Mouse (Mus musculus) A20 (cell line): ENCODE measurements around the gene Tas2r104.
A peak's percentile ranks its signal among the peaks of the same experiment; 100 is the strongest.

Experiments
- DNase-seq: peaks from one replicate; pipeline ENCODE4 v3.0.0-alpha.2; 2011; ENCODE audit warnings: low read depth, low spot score

The Tas2r104 gene

DNA sequence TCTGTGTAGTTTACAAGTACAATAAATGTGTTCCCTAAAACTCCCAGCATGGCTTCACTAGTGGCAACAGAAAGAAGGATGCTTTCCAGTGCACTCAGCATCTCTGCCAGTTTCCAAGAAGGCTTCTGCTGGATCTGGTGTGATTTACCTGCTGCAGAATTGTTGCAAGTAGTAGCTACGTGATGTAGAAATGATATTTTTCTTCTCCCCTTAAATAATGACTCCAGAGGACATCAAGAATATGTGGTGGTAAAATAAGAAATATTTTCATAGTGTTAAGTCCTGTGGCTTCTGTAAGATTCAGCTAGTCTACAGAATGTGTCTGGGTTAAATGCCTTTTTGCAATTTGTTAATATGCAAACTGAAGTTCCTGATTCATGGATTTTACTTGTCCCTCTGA lies at the start of gene Tas2r104:
Gene Tas2r104, minus strand, starts transcription at position 101 of the 400 bp plus-strand sequence.
- DNase-seq, result no peak

DNA sequence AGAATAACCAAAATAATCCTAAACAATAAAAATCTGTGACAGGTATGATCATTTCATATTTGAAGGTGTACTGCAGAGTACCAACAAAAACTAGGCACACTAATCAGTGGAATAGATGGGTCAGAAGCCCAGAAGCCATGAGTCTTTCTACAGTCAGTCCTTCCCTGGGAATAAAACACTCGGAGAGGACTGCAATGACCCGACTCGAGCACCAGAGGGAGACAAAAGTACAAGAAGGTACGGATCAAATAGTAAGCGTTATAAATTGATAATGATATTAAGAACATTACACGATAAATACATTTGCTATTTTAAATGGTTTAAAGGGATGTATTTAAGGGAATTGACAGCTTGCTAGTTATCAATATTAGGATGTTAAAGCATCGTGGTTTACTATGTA lies 27.3 kb upstream of the Tas2r104 start:
- peak; percentile 1 for DNase-seq

DNA sequence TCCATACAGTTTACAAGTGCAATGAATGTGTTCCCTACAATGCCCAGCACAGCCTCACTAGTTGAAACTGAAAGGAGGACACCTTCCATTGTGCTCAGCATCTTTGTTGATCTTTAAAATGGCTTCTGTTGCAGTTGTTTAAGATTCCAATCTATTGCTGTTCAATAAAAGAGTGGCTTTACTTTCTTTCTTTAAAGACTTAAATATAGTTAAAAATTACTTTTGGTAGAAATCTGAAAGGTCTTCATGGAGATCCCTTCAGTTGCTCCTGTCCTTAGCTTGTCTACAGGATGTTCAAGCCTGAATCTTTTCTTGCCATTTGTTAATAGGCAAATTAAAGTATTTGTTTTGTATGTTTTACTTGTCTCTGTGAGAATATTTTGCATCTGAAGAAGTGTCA lies 4.4 kb upstream of the Tas2r104 start, which contains the start of gene Tas2r114:
Gene Tas2r114, minus strand, starts transcription at position 101 of the 400 bp plus-strand sequence.
- no peak for DNase-seq

DNA sequence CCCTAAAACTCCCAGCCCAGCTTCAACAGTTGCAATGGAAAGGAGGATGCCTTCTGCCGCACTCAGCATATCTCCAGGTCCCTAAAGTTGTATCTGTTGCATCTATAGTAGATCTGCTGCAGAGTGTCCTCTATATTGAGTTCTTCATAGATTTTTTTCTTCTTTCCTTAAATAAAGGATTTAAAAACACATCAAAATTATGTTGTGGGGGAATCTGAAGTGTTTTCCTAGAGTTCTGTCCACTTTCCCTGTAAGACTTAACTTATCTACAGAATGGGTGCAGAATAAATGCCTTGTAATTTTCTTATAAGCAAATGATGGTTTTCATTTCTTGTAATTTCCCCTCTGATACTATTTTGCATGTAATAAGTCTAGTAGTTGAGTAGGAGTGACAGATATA lies 1.9 kb upstream of the Tas2r104 start, which contains the start of gene Tas2r105:
Gene Tas2r105, minus strand, starts transcription at position 101 of the 400 bp plus-strand sequence.
- no peak for DNase-seq

GRCm38 (mm10) chr6:131678786-131679185 lies 6.8 kb downstream of the Tas2r104 start, which contains the start of gene Tas2r106:
Tas2r106 (minus strand) TSS chr6:131678886.
- DNase-seq, result no peak

DNA sequence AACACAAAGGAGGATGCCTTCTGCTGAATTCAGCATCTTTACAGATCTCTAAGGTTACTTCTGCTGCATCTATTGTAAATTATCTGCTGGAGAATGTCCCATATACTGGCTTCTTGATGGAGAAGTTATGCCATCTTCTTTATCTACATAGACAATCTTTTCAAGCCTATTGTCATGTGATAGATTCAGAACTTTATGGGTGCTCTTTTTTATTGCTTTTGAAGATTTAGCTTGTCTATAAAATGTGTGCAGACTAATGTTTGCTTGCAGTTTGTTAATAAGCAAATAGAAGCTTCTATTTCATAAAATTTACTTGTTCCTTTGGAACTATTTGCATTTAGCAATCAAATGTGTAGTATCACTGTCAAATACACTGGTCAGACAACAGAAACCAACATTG lies 25.5 kb downstream of the Tas2r104 start, which contains the start of gene Tas2r107:
Gene Tas2r107, minus strand, starts transcription at position 101 of the 400 bp plus-strand sequence.
- no peak for DNase-seq
